ENCODE assay signal across 31 mouse cellular contexts in genomic region chr7:98449696-98450095, GRCm38 (mm10). TPM values are rescaled to one million over a fixed set of nuclear protein-coding genes. Genes with fewer than 3 reads are reported as not detected.
DNase-seq lines count a peak whose midpoint lies in the region; ATAC-seq and TF ChIP-seq lines count a peak whose summit lies in the region.
"Had no signal": no experiment of that assay in that cellular context is flagged by ENCODE, and none has a peak within 500 bp of the region (broad histone marks: within the 10 kb centered on the region; RNA-seq: fewer than 3 reads in every experiment).

No protein-coding gene starts in this region.

- peaks cover 31% of the 10 kb centered on the region for H3K27me3 ChIP-seq in C2C12 (ENCODE audit: control insufficient read depth, insufficient read depth, insufficient read length)
- H3K27me3 ChIP-seq in intestine, embryonic 16.5 days (replicated peaks; ENCODE audit: control insufficient read depth, insufficient read depth, low read length): no peaks in the 10 kb centered on the region
- H3K27me3 ChIP-seq: embryonic facial prominence, embryonic 13.5 days; embryonic facial prominence, embryonic 15.5 days; forebrain, embryonic 12.5 days had no signal

- no peaks in the 10 kb centered on the region for H3K9me3 ChIP-seq in intestine, embryonic 16.5 days (ENCODE audit: control insufficient read depth, low read length)
- H3K9me3 ChIP-seq: embryonic facial prominence, embryonic 13.5 days; embryonic facial prominence, embryonic 15.5 days; forebrain, embryonic 10.5 days; forebrain, embryonic 12.5 days had no signal

- WGBS in intestine, embryonic 16.5 days: 61% methylated on average over 9 of the region's 9 CpGs

- ATAC-seq in intestine, embryonic 16.5 days: peak; percentile 85
- 0 out of 2 replicates have a peak, but pooled peaks have one; percentile 10 for ATAC-seq in monocyte, adult 5-6 weeks (replicated peaks; ENCODE audit: insufficient number of reproducible peaks, low FRiP score, low TSS enrichment, poor library complexity, severe bottlenecking)
- no peak for ATAC-seq in cerebellum, adult (ENCODE audit: insufficient number of reproducible peaks, low FRiP score, low TSS enrichment)
- ATAC-seq: forebrain, embryonic 14.5 days; forebrain, embryonic 16.5 days had no signal

- no peak overlapping the region for H3K9ac ChIP-seq in intestine, embryonic 16.5 days (ENCODE audit: low read depth, low read length)
- H3K9ac ChIP-seq: embryonic facial prominence, embryonic 13.5 days; embryonic facial prominence, embryonic 15.5 days; forebrain, embryonic 12.5 days had no signal

- H3K79me2 ChIP-seq in C2C12 (ENCODE audit: control insufficient read depth, insufficient read depth): no peaks in the 10 kb centered on the region

- peak; percentile 83 for DNase-seq in heart, adult 11 months
- DNase-seq in heart, adult 18-20 months: no peak
- no peak for DNase-seq in adrenal gland, adult (ENCODE audit: inconsistent age in 2 of 2, low spot score in 1 of 2)
- DNase-seq in kidney, postnatal 10 days: no peak
- DNase-seq: adrenal gland, adult 8-10 months; adrenal gland, postnatal 14 days; adrenal gland, postnatal 36 days; B cell, adult 2 months; cerebellum, adult 11 months; cerebellum, adult 18-20 months; cerebellum, adult 8-10 months; cerebellum, adult 9-11 months; cerebellum, postnatal 14 days; cerebellum, postnatal 36 days; embryo, embryonic 11 days had no signal

- no peaks in the 10 kb centered on the region for H3K4me1 ChIP-seq in intestine, embryonic 16.5 days (ENCODE audit: control insufficient read depth, insufficient read depth, low read length)

- no peaks in the 10 kb centered on the region for H3K79me3 ChIP-seq in C2C12 (ENCODE audit: low read depth)

- peak overlapping the region; percentile 19 for H3ac ChIP-seq in C2C12 (ENCODE audit: control insufficient read depth, insufficient read length, low read depth)

- H3K4me3 ChIP-seq in C2C12 (ENCODE audit: insufficient read depth, poor library complexity, severe bottlenecking): no peak overlapping the region
- H3K4me3 ChIP-seq in intestine, embryonic 16.5 days (ENCODE audit: low read length): no peak overlapping the region
- H3K4me3 ChIP-seq: embryonic facial prominence, embryonic 13.5 days; embryonic facial prominence, embryonic 15.5 days; erythroblast, embryonic 14.5 days; forebrain, embryonic 10.5 days; forebrain, embryonic 12.5 days had no signal

- no peak overlapping the region for H3K27ac ChIP-seq in intestine, embryonic 16.5 days (ENCODE audit: low read length)
- H3K27ac ChIP-seq: embryonic facial prominence, embryonic 13.5 days; embryonic facial prominence, embryonic 15.5 days; forebrain, embryonic 10.5 days; forebrain, embryonic 12.5 days had no signal

- H3K4me2 ChIP-seq in intestine, embryonic 16.5 days (ENCODE audit: low read depth, low read length): no peak overlapping the region
- H3K4me2 ChIP-seq: embryonic facial prominence, embryonic 13.5 days; embryonic facial prominence, embryonic 15.5 days; forebrain, embryonic 12.5 days had no signal

- no peak for TF ChIP-seq CTCF in C2C12 (IDR thresholded peaks at IDR 0.05; ENCODE audit: control insufficient read depth, insufficient read depth, insufficient read length)

- H3K36me3 ChIP-seq in C2C12 (ENCODE audit: control insufficient read depth, insufficient read depth): no peaks in the 10 kb centered on the region
- no peaks in the 10 kb centered on the region for H3K36me3 ChIP-seq in intestine, embryonic 16.5 days (ENCODE audit: control insufficient read depth, insufficient read depth, low read length)
- H3K36me3 ChIP-seq: embryonic facial prominence, embryonic 13.5 days; embryonic facial prominence, embryonic 15.5 days; forebrain, embryonic 10.5 days; forebrain, embryonic 12.5 days had no signal

TF ChIP-seq in C2C12, 6 proteins besides CTCF, POLR2A, EP300 and RAD21:
- TF ChIP-seq MYOD1 (IDR thresholded peaks at IDR 0.05; ENCODE audit: control insufficient read depth, insufficient read length, low read depth) (no peak), CEBPB (IDR thresholded peaks at IDR 0.05; ENCODE audit: low read depth) (no peak), MAX (IDR thresholded peaks at IDR 0.05) (no peak), FOSL1 (IDR thresholded peaks at IDR 0.05; ENCODE audit: insufficient read depth, low read length, poor library complexity, severe bottlenecking) (no peak), USF1 (IDR thresholded peaks at IDR 0.05; ENCODE audit: low read depth) (no peak), MYOG (IDR thresholded peaks at IDR 0.05; ENCODE audit: control insufficient read depth, extremely low read depth, insufficient read length) (no peak)

RNA-seq across cellular contexts. Expression of gene Gucy2d, which starts 9.5 kb away (rescaled TPM):
- under 1 TPM in 1 of 2 experiments, not detected in 1; 0.07 TPM for total RNA-seq in heart, adult 18-20 months (2021)
- polyA plus RNA-seq in C2C12 (2012; fragmentation: generic; extraction: Trizol): not detected
- polyA plus RNA-seq in intestine, embryonic 16.5 days (2015; fragmentation: Nextera tagmentation; extraction: Ambion mirVana): 2.2 and 3.7 TPM in 2 replicates
- total RNA-seq in monocyte, adult 5-6 weeks (2017): not detected in 3 replicates
- total RNA-seq: adrenal gland, adult 18-20 months; adrenal gland, adult 8-10 months; adrenal gland, postnatal 14 days; adrenal gland, postnatal 36 days; common myeloid progenitor, adult 5-6 weeks; ES-E14; MEL had no signal
- polyA plus RNA-seq: embryonic facial prominence, embryonic 11.5 days; embryonic facial prominence, embryonic 13.5 days; embryonic facial prominence, embryonic 15.5 days; erythroblast, embryonic 14.5 days; forebrain, embryonic 10.5 days; forebrain, embryonic 12.5 days; forebrain, embryonic 16.5 days had no signal

RNA-seq across cellular contexts. Expression of gene Lrrc32, which starts 39.4 kb away (rescaled TPM):
- total RNA-seq in heart, adult 18-20 months (2021): 1 to 10 TPM; 7.5 to 8.0 TPM
- polyA plus RNA-seq in C2C12 (2012; fragmentation: generic; extraction: Trizol): 0.01 TPM
- 11.3 and 13.7 TPM in 2 replicates for polyA plus RNA-seq in intestine, embryonic 16.5 days (2015; fragmentation: Nextera tagmentation; extraction: Ambion mirVana)
- 0.10 TPM in 1 of 3 replicates, not detected in the others for total RNA-seq in monocyte, adult 5-6 weeks (2017)
- total RNA-seq: common myeloid progenitor, adult 5-6 weeks; MEL had no signal
